Mouse (Mus musculus) liver, embryonic 14.5 days (tissue): ENCODE data around the gene Chst12.

Experiments used
- CTCF ChIP-seq: IDR thresholded peaks from 2 replicates; pipeline ENCODE4 v1.5.1; 2016; ENCODE audit warnings: antibody characterized with exemption, low read depth, control low read depth
- EP300 ChIP-seq: IDR thresholded peaks from 2 replicates; pipeline ENCODE4 v1.6.1; 2016; ENCODE audit warnings: antibody characterized with exemption, low read depth

GRCm38 (mm10) chr5:140549306-140550047 is 44.1 kb downstream of the Chst12 start:
- no peak for TF ChIP-seq EP300
- no peak for TF ChIP-seq CTCF
